Mouse (Mus musculus) myocyte (in vitro differentiated cells): ENCODE measurements around the gene Micall1. TPM values are rescaled to one million over a fixed set of nuclear protein-coding genes. Genes with fewer than 3 reads are reported as not detected.

ENCODE experiments used
- H3K27me3 ChIP-seq: one replicate; pipeline ENCODE4 v1.6.1; 2011; ENCODE audit not compliant: control insufficient read depth, insufficient read depth, insufficient read length
- H3K36me3 ChIP-seq: one replicate; pipeline ENCODE4 v1.6.1; 2011; ENCODE audit not compliant: control insufficient read depth, insufficient read depth
- H3K4me2 ChIP-seq: one replicate; pipeline ENCODE4 v1.6.1; 2011; ENCODE audit warnings: low read depth, control low read depth
- H3K4me3 ChIP-seq: one replicate; pipeline ENCODE4 v1.5.1; 2011; ENCODE audit warnings: mild to moderate bottlenecking, control low read depth, moderate library complexity
- H3K79me2 ChIP-seq: one replicate; pipeline ENCODE4 v1.6.1; 2011; ENCODE audit not compliant: control insufficient read depth, insufficient read depth
- H3ac ChIP-seq: one replicate; pipeline ENCODE4 v1.6.1; 2011; ENCODE audit not compliant: control insufficient read depth, insufficient read length
- CEBPB ChIP-seq: IDR thresholded peaks from 2 replicates; pipeline ENCODE4 v1.6.1; 2011; ENCODE audit warnings: mild to moderate bottlenecking, moderate library complexity; ENCODE audit not compliant: poor library complexity, insufficient read depth, severe bottlenecking
- E2F4 ChIP-seq: IDR thresholded peaks from one replicate; pipeline ENCODE4 v1.6.1; 2011; ENCODE audit warnings: mild to moderate bottlenecking, control low read depth, moderate library complexity; ENCODE audit not compliant: insufficient read depth
- MAX ChIP-seq: IDR thresholded peaks from one replicate; pipeline ENCODE4 v1.6.1; 2011; ENCODE audit warnings: low read depth, mild to moderate bottlenecking, control low read depth
- MYOD1 ChIP-seq, 3 experiments: IDR thresholded peaks; one replicate each; pipeline ENCODE4 v1.6.1; 2011; ENCODE audit warnings: control low read depth in 2 of 3, low read depth in 2 of 3, mild to moderate bottlenecking in 2 of 3, moderate library complexity in 1 of 3; ENCODE audit not compliant: insufficient read length in 2 of 3, control insufficient read depth in 1 of 3
- MYOG ChIP-seq, 3 experiments: IDR thresholded peaks; one replicate each; pipeline ENCODE4 v1.6.1; 2011; ENCODE audit warnings: control low read depth in 2 of 3, low read depth in 2 of 3, mild to moderate bottlenecking in 2 of 3; ENCODE audit not compliant: insufficient read length in 2 of 3, control insufficient read depth in 1 of 3, insufficient read depth in 1 of 3
- POLR2A ChIP-seq: IDR thresholded peaks from one replicate; pipeline ENCODE4 v1.6.1; 2011; ENCODE audit warnings: low read depth, mild to moderate bottlenecking, control low read depth, moderate library complexity; ENCODE audit not compliant: insufficient read length
- POLR2AphosphoS2 ChIP-seq: IDR thresholded peaks from one replicate; pipeline ENCODE4 v1.6.1; 2011; ENCODE audit warnings: low read depth, control low read depth; ENCODE audit not compliant: insufficient read length
- REST ChIP-seq: IDR thresholded peaks from one replicate; pipeline ENCODE4 v1.6.1; 2011; ENCODE audit warnings: mild to moderate bottlenecking, control low read depth, moderate library complexity; ENCODE audit not compliant: insufficient read depth, insufficient read length
- SRF ChIP-seq: IDR thresholded peaks from one replicate; pipeline ENCODE4 v1.6.1; 2011; ENCODE audit warnings: low read depth; ENCODE audit not compliant: control insufficient read depth, insufficient read length
- TCF12 ChIP-seq: IDR thresholded peaks from one replicate; pipeline ENCODE4 v1.6.1; 2011; ENCODE audit warnings: mild to moderate bottlenecking, control low read depth; ENCODE audit not compliant: poor library complexity, insufficient read depth, severe bottlenecking
- TCF3 ChIP-seq: IDR thresholded peaks from one replicate; pipeline ENCODE4 v1.6.1; 2011; ENCODE audit warnings: low read depth, control low read depth; ENCODE audit not compliant: insufficient read length
- USF1 ChIP-seq: IDR thresholded peaks from one replicate; pipeline ENCODE4 v1.6.1; 2011; ENCODE audit warnings: low read depth, mild to moderate bottlenecking, control low read depth, moderate library complexity
- polyA plus RNA-seq: library from polyadenylated mRNA; unstranded; fragments of >200 nt; fragmentation: generic; extraction: Trizol; gene quantifications from one replicate; pipeline ENCODE4 v1.2.1, GENCODE M21; 2012; ENCODE audit warnings: missing spikeins

Micall1 gene
- polyA plus RNA-seq, 1 experiment = 18.0 TPM

- Histone ChIP-seq H3ac (no peak overlapping the region), H3K27me3 (no peaks in the 10 kb centered on the region), H3K4me3 (no peak overlapping the region), H3K79me2 (peaks cover 24% of the 10 kb centered on the region), H3K4me2 (no peak overlapping the region), H3K36me3 (peaks cover 71% of the 10 kb centered on the region)
- TF ChIP-seq CEBPB = no peak
- no peak for TF ChIP-seq REST
- no peak for TF ChIP-seq SRF
- no peak for TF ChIP-seq TCF3
- no peak for TF ChIP-seq E2F4
- no peak for TF ChIP-seq MYOD1 (IDR thresholded peaks at IDR 0.05; ENCODE audit: control insufficient read depth in 1 of 3, insufficient read length in 2 of 3, low read depth in 2 of 3)
- no peak for TF ChIP-seq USF1
- no peak for TF ChIP-seq POLR2AphosphoS2
- TF ChIP-seq TCF12 = no peak
- no peak for TF ChIP-seq POLR2A
- no peak for TF ChIP-seq MAX
These were observed 29.1 kb upstream of the Micall1 start for GRCm38 (mm10) chr15:79079567-79079966.

GRCm38 (mm10) chr15:79092284-79092683, 16.4 kb upstream of the Micall1 start:
- H3K79me2 ChIP-seq = no peaks in the 10 kb centered on the region
- no peak overlapping the region for H3K4me2 ChIP-seq
- no peak overlapping the region for H3K4me3 ChIP-seq
- no peak for TF ChIP-seq POLR2AphosphoS2
- TF ChIP-seq MYOD1 (IDR thresholded peaks at IDR 0.05; ENCODE audit: control insufficient read depth in 1 of 3, insufficient read length in 2 of 3, low read depth in 2 of 3) = peak in 1 of 3 experiments; percentile 13
- no peak for TF ChIP-seq REST
- no peak overlapping the region for H3ac ChIP-seq
- H3K27me3 ChIP-seq = no peaks in the 10 kb centered on the region
- H3K36me3 ChIP-seq = peaks cover 65% of the 10 kb centered on the region

- peaks cover 60% of the 10 kb centered on the region for H3K36me3 ChIP-seq
- no peak overlapping the region for H3K4me2 ChIP-seq
- H3K4me3 ChIP-seq = no peak overlapping the region
- TF ChIP-seq SRF (no peak), MYOG (IDR thresholded peaks at IDR 0.05; ENCODE audit: control insufficient read depth in 1 of 3, insufficient read depth in 1 of 3, insufficient read length in 2 of 3, low read depth in 2 of 3) (no peak), POLR2A (no peak), E2F4 (no peak), MAX (no peak), REST (no peak), POLR2AphosphoS2 (no peak), CEBPB (no peak), USF1 (no peak), TCF12 (no peak), TCF3 (no peak), MYOD1 (IDR thresholded peaks at IDR 0.05; ENCODE audit: control insufficient read depth in 1 of 3, insufficient read length in 2 of 3, low read depth in 2 of 3) (no peak)
- H3ac ChIP-seq = no peak overlapping the region
- H3K27me3 ChIP-seq = no peaks in the 10 kb centered on the region
- no peaks in the 10 kb centered on the region for H3K79me2 ChIP-seq
These were observed 15.4 kb upstream of the Micall1 start for GRCm38 (mm10) chr15:79093083-79093839.

- no peak overlapping the region for H3K4me2 ChIP-seq
- peaks cover 40% of the 10 kb centered on the region for H3K36me3 ChIP-seq
- no peaks in the 10 kb centered on the region for H3K79me2 ChIP-seq
- no peak overlapping the region for H3ac ChIP-seq
- TF ChIP-seq MYOD1 (IDR thresholded peaks at IDR 0.05; ENCODE audit: control insufficient read depth in 1 of 3, insufficient read length in 2 of 3, low read depth in 2 of 3) (no peak), E2F4 (no peak), MAX (no peak), CEBPB (no peak), SRF (no peak), TCF12 (no peak), REST (no peak), USF1 (no peak)
- H3K27me3 ChIP-seq = no peaks in the 10 kb centered on the region
- no peak overlapping the region for H3K4me3 ChIP-seq
These were observed 13.2 kb upstream of the Micall1 start for GRCm38 (mm10) chr15:79095483-79095882.

- H3K79me2 ChIP-seq = no peaks in the 10 kb centered on the region
- TF ChIP-seq SRF (no peak), POLR2AphosphoS2 (no peak), MYOD1 (IDR thresholded peaks at IDR 0.05; ENCODE audit: control insufficient read depth in 1 of 3, insufficient read length in 2 of 3, low read depth in 2 of 3) (no peak), MAX (no peak), USF1 (no peak), MYOG (IDR thresholded peaks at IDR 0.05; ENCODE audit: control insufficient read depth in 1 of 3, insufficient read depth in 1 of 3, insufficient read length in 2 of 3, low read depth in 2 of 3) (no peak), TCF12 (no peak), E2F4 (no peak), TCF3 (no peak), CEBPB (no peak), POLR2A (no peak), REST (no peak)
- no peak overlapping the region for H3K4me2 ChIP-seq
- H3ac ChIP-seq = no peak overlapping the region
- no peaks in the 10 kb centered on the region for H3K27me3 ChIP-seq
- peaks cover 30% of the 10 kb centered on the region for H3K36me3 ChIP-seq
- H3K4me3 ChIP-seq = no peak overlapping the region
These were observed 12.1 kb upstream of the Micall1 start for GRCm38 (mm10) chr15:79096556-79096955.
